Mouse (Mus musculus) hematopoietic stem cell, adult 5-6 weeks (primary cell): ENCODE results near the gene Acyp2. TPM values are rescaled to one million over a fixed set of nuclear protein-coding genes. Genes with fewer than 3 reads are reported as not detected.

Source experiments
- ATAC-seq, 2 experiments: fragments of 125-278 bp in 1 of 2; replicated peaks in 1 of 2; 2 replicates each; pipeline ENCODE4 v1.8.0; 2016 to 2017; ENCODE audit warnings: inconsistent platforms in 2 of 2, mild to moderate bottlenecking in 2 of 2, moderate number of reproducible peaks in 2 of 2, low read depth in 1 of 2, moderate TSS enrichment in 1 of 2; ENCODE audit not compliant: low FRiP score in 2 of 2, poor library complexity in 2 of 2, severe bottlenecking in 2 of 2, insufficient read depth in 1 of 2, low TSS enrichment in 1 of 2
- total RNA-seq: library from RNA; stranded (forward); fragments of 172-1452, 232-1000 nt; gene quantifications from 2 replicates; pipeline ENCODE4 v1.2.3, GENCODE M21; 2017

Gene Acyp2
- total RNA-seq, 1 experiment from 2014 or later = 5.0 TPM

- ATAC-seq = no peak
These were observed 40.1 kb downstream of the Acyp2 start for GRCm38 (mm10) chr11:30609247-30609646.

GRCm38 (mm10) chr11:30607587-30608518 lies 41.5 kb downstream of the Acyp2 start:
- ATAC-seq = no peak

- ATAC-seq = no peak
These were observed 52.1 kb downstream of the Acyp2 start for GRCm38 (mm10) chr11:30597259-30597658.

- ATAC-seq = no peak
These were observed 69.4 kb downstream of the Acyp2 start for GRCm38 (mm10) chr11:30580008-30580407.

- ATAC-seq = no peak
These were observed 70.5 kb downstream of the Acyp2 start for GRCm38 (mm10) chr11:30578931-30579330.

GRCm38 (mm10) chr11:30572790-30573395 lies 76.5 kb downstream of the Acyp2 start:
- no peak for ATAC-seq

GRCm38 (mm10) chr11:30570568-30570967 lies 78.8 kb downstream of the Acyp2 start:
- no peak for ATAC-seq

- no peak for ATAC-seq
These were observed 89.2 kb downstream of the Acyp2 start for GRCm38 (mm10) chr11:30560215-30560614.

- no peak for ATAC-seq
These were observed 96.0 kb downstream of the Acyp2 start for GRCm38 (mm10) chr11:30553408-30553807.

GRCm38 (mm10) chr11:30517133-30517532 lies 132.3 kb downstream of the Acyp2 start:
- ATAC-seq = no peak

GRCm38 (mm10) chr11:30508178-30508577 lies 141.2 kb downstream of the Acyp2 start:
- no peak for ATAC-seq

GRCm38 (mm10) chr11:30498738-30499355 lies 150.5 kb downstream of the Acyp2 start:
- no peak for ATAC-seq

- ATAC-seq = no peak
These were observed 152.2 kb downstream of the Acyp2 start for GRCm38 (mm10) chr11:30497151-30497550.

GRCm38 (mm10) chr11:30491515-30492260 lies 157.7 kb downstream of the Acyp2 start:
- ATAC-seq = no peak

GRCm38 (mm10) chr11:30488183-30488582 lies 161.2 kb downstream of the Acyp2 start:
- no peak for ATAC-seq

- ATAC-seq = no peak
These were observed 166.1 kb downstream of the Acyp2 start for GRCm38 (mm10) chr11:30483286-30483685.

- ATAC-seq = peak; percentile 97 to 98
These were observed 177.4 kb downstream of the Acyp2 start, which contains the start of gene 4930505A04Rik for GRCm38 (mm10) chr11:30471751-30472593. Gene 4930505A04Rik (minus strand): TSS chr11:30471827.
